ENCODE assay signal across 7 mouse cellular contexts in genomic region chr6:84589742-84590686, GRCm38 (mm10). TPM values are rescaled to one million over a fixed set of nuclear protein-coding genes. Genes with fewer than 3 reads are reported as not detected.
DNase-seq lines count a peak whose midpoint lies in the region; ATAC-seq lines count a peak whose summit lies in the region.

No protein-coding gene starts in this region.

- no peak overlapping the region for H3K9ac ChIP-seq in intestine, embryonic 14.5 days (ENCODE audit: low read length)

- H3K27ac ChIP-seq in intestine, embryonic 14.5 days (ENCODE audit: low read depth) = no peak overlapping the region
- no peak overlapping the region for H3K27ac ChIP-seq in midbrain, embryonic 10.5 days (replicated peaks)

- H3K4me1 ChIP-seq in intestine, embryonic 14.5 days (replicated peaks; ENCODE audit: control insufficient read depth, insufficient read depth, low read length) = peaks cover 35% of the 10 kb centered on the region
- H3K4me1 ChIP-seq in midbrain, embryonic 10.5 days = peaks cover 74% of the 10 kb centered on the region

- H3K36me3 ChIP-seq in intestine, embryonic 14.5 days (ENCODE audit: control insufficient read depth, insufficient read depth, low read length) = no peaks in the 10 kb centered on the region
- H3K36me3 ChIP-seq in midbrain, embryonic 10.5 days = no peaks in the 10 kb centered on the region

- 4% methylated on average over 39 of the region's 39 CpGs for WGBS in intestine, embryonic 14.5 days
- 3% methylated on average over 39 of the region's 39 CpGs for WGBS in midbrain, embryonic 10.5 days

- H3K4me2 ChIP-seq in intestine, embryonic 14.5 days (ENCODE audit: low read length) = peak overlapping the region; percentile 40

- no peaks in the 10 kb centered on the region for H3K9me3 ChIP-seq in intestine, embryonic 14.5 days (ENCODE audit: control insufficient read depth, low read length)
- no peaks in the 10 kb centered on the region for H3K9me3 ChIP-seq in midbrain, embryonic 10.5 days (replicated peaks)

- H3K4me3 ChIP-seq in intestine, embryonic 14.5 days (ENCODE audit: low read depth, low read length) = no peak overlapping the region
- H3K4me3 ChIP-seq in midbrain, embryonic 10.5 days = peak overlapping the region; percentile 59

- H3K27me3 ChIP-seq in intestine, embryonic 14.5 days (replicated peaks; ENCODE audit: control insufficient read depth, insufficient read depth, low read length) = peaks cover 44% of the 10 kb centered on the region
- H3K27me3 ChIP-seq in midbrain, embryonic 10.5 days (ENCODE audit: low read depth, poor library complexity, severe bottlenecking) = peaks cover 91% of the 10 kb centered on the region

- ATAC-seq in intestine, embryonic 14.5 days (replicated peaks; ENCODE audit: low FRiP score, low TSS enrichment, low read depth) = peak; percentile 59

- intact Hi-C loops in left cerebral cortex, postnatal 14 days (cut with DNase I) = loop anchor here (1.0 to 5.0 kb wide), 5 partner anchors 163 to 494 kb away; no protein-coding TSS in a partner anchor

- peak; percentile 95 for DNase-seq in adrenal gland, postnatal 10 days
- peak; percentile 93 for DNase-seq in embryo, embryonic 11 days
- peak; percentile 75 for DNase-seq in gastrocnemius, postnatal 25 days
- DNase-seq in intestine, embryonic 14.5 days (ENCODE audit: low spot score) = peak; percentile 98
- peak; percentile 83 to 92 for DNase-seq in left cerebral cortex, postnatal 14 days (ENCODE audit: low spot score in 2 of 2)
- peak; percentile 86 for DNase-seq in midbrain, embryonic 10.5 days (ENCODE audit: low spot score)
- peak; percentile 70 for DNase-seq in skeletal muscle tissue, adult 2 months (ENCODE audit: low read depth, low spot score)

RNA-seq across cellular contexts. Expression of gene Cyp26b1, which starts 3.7 kb away (rescaled TPM):
- 1 to 10 TPM; 3.8 to 6.1 TPM for total RNA-seq in adrenal gland, postnatal 10 days (2021)
- total RNA-seq in gastrocnemius, postnatal 25 days (2021) = 10 to 100 TPM in 1 of 2 experiments, 1 to 10 TPM in 1; 1.3 to 12.3 TPM
- 2.1 and 2.7 TPM in 2 replicates for polyA plus RNA-seq in intestine, embryonic 14.5 days (2014; fragmentation: Nextera tagmentation; extraction: Ambion mirVana)
- 10 to 100 TPM; 16.9 to 29.0 TPM for total RNA-seq in left cerebral cortex, postnatal 14 days (2021)
- 2.4 and 2.7 TPM in 2 replicates for polyA plus RNA-seq in midbrain, embryonic 10.5 days (2016; fragmentation: Nextera tagmentation; extraction: Ambion mirVana)
